Mouse (Mus musculus) thymus, postnatal 25 days (tissue): ENCODE measurements around the gene Abcg1.

Experiments
- DNase-seq: peaks from one replicate; pipeline ENCODE4 v3.0.0; 2022

Abcg1 gene

GRCm38 (mm10) chr17:31129452-31129851 is 72.0 kb downstream of the Abcg1 start, which contains the start of gene Tff3:
TSS of gene Tff3 (minus strand) at chr17:31129646.
- DNase-seq = no peak

DNA sequence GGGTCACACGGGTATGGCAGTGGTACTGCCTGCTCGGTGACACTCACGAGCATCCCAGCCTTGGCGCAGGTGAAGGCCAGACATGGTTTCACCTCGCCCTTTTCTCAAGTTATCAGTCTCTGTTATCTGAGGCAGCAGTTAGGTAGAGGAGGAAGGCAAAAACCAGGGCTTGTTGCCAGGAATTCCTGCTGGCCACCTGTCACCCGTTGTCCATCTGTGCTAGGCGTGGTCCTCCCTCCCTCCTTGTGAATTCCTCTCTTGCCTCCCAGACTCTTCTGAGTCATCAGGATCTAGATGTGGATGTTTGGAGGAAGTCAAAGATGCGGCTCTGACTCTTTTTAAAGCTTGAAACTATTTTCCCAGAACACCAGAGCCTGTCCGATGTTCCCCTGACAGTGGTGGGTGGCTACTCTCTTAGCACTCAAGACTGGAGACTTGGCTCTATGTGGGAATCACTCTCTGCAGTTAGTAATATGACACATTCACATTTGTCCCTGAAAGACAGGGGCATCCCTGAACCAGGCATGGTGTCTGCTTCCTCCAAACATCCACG is 73.9 kb downstream of the Abcg1 start:
- DNase-seq = no peak

GRCm38 (mm10) chr17:31133776-31134175 is 76.3 kb downstream of the Abcg1 start:
- DNase-seq = no peak

DNA sequence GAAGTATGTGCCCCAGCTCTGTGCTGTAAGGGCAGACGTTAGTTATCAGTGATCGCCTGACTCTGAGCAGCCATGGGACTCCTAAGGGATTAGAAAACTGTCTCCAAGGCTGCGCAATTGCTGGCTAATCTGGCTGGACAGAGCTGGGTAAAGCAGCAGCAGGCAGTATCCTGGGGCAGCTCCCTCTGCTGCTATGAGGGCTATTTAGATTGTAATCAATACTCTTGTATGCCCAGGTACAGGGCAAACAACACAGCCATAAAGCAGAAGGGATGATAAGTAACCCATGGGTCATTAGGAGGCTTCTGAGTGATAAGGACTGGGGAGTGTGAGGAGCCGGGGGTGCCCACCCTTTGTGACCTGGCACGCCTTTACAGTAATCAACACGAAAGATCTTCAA is 77.4 kb downstream of the Abcg1 start:
- DNase-seq = no peak

DNA sequence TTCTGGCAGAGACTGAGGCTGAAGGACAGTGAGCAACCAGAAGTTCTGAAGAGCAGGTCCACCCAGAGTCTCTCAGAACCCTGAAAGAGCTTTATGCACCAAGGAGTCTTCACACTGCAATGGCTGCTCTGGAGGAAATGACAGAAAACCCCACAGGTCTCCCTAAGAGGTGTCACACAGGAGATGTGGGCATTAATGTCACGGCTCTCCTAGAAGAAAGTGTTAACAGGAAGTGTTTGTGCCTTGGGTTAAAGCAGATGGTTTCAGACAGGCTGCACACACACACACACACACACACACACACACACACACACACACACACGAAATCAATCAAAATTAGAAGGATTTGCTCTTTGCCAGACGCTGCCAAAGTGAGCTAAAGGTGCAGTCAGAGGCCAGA is 78.8 kb downstream of the Abcg1 start:
- peak; percentile 30 for DNase-seq

GRCm38 (mm10) chr17:31136821-31137220 is 79.3 kb downstream of the Abcg1 start:
- no peak for DNase-seq

- DNase-seq = peak; percentile 81
These were observed 80.9 kb downstream of the Abcg1 start for GRCm38 (mm10) chr17:31138398-31138797.

DNA sequence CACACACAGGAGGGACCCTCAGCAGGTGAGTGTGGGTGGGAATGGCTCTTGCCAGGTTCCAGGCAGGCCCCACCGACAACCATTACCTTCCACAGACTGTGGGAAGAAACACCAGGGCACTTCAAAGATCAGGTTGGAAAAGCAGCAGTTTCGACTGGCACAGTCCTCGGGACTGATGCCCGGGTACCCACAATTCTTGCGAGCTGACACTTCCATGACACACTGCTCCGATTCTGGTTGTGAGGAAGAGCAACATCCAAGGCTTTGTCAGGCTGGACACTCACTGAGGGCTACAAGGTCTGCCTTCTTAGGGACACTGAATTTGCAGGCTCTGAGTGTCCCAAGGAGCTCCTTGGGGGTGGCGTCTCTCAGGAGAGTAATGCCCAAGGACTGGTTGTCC is 84.6 kb downstream of the Abcg1 start:
- DNase-seq = no peak

DNA sequence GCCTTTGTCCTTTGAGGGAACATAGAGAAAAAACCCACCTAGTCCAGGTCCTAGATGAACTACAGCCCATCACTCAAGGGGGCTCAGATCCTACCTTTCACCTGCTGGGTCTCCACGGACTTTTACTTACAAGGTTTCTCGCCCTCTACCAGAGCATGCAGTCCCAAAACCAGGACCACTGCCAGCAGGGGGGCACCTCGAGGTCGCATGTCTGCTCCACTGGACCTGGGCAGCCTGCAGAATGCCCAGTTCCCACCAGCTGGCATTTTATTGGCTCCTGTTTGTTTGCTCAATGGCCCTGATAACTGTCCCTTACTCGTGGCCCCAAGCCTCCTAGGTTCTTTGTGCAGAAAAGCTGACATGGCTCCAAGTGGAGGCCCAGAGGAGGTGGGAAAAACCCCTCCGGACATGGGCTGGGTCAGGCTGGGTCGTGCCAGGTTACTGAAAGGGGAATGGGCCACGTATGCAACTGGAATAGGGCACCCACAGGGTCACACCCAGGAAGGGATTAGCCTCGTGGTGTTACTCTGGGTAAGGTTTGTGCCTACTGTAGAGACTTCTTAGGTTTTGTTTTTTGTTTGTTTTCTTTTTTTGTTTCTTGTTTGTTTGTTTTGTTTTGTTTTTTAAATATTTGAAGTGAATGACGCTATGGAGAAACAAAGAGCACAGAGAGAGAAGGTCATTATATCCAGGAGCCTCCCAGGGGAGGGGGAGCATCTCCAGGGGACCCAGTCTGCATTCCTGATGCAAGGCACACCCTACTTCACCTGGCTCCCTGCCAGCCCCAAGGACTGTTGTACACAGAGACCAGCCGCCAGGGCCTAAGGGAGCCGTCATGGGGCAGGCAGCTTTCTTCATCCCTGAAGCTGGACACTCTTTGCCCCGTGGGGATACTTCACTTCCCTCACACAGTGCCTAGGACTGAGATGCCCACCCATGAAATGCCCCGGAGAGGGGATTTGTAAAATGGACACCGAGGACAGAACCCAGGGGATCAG is 86.9 kb downstream of the Abcg1 start, which contains the start of gene Tff2:
Tff2 (minus strand) TSS at position 243 of the 998 bp plus-strand sequence.
- no peak for DNase-seq

GRCm38 (mm10) chr17:31145998-31146397 is 88.5 kb downstream of the Abcg1 start:
- DNase-seq = no peak

DNA sequence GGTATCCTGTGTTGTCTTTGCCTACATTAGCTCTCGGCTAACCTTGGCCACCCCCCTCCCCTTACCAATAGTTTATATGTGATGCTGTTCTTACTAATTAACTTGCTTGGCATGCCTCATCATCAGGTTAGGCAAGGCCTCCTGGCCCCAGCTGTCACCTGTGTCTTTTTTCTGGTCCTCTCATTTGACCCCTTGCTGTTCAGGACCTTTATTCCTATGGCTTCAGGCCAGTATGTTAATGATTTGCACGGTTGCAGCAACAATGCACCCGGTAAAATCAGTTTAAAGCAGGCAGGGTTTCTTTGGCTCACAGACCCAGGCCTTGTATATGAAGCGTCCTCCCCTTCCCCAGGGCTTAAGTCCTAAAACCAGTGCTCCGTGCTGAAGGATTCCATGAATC is 95.0 kb downstream of the Abcg1 start:
- no peak for DNase-seq

DNA sequence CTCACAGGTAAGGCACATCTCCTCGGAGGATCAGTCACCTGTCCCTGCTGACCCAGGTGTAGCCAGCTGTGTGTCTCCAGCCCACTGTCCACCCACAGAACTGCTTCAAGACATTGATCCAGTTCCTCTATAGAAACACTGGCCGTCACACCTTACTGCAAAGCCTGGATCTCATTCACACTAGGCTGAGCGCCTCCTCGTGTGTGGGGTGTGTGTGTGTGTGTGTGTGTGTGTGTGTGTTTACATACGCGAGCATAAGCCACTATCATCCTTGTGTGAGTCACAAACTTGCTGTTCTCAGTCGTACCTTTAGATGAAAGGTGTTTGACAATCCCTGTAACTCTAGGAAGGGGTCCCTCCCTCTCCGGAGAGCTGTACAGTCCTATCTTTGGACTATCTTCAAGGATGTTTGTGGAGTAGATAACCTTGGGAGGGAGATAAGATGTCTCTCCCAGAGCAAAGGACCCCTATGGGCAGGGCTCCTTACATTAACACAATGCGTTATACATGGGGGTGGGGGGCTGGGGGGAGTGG is 95.6 kb downstream of the Abcg1 start:
- DNase-seq = no peak

DNA sequence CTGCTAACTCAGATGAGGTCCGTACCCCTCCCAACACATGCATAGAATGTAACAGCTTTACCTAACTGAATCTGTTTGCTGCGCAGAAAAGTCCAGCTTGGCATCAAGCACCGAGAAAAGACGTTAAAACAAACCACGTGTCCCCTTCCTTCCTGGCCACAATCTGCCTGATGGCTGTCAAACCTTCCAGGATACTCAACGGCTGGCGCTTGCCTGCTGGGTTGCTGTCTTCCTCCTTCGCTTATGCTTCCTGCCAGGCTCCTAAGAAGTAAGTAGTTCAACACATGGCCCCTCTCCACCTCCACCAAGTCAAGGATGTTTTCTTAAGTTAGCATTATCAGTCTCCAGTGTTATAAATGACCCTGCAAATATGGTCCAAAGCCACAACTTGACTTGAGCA is 96.3 kb downstream of the Abcg1 start:
- DNase-seq = peak; percentile 42

GRCm38 (mm10) chr17:31157921-31158320 is 100.4 kb downstream of the Abcg1 start:
- no peak for DNase-seq

DNA sequence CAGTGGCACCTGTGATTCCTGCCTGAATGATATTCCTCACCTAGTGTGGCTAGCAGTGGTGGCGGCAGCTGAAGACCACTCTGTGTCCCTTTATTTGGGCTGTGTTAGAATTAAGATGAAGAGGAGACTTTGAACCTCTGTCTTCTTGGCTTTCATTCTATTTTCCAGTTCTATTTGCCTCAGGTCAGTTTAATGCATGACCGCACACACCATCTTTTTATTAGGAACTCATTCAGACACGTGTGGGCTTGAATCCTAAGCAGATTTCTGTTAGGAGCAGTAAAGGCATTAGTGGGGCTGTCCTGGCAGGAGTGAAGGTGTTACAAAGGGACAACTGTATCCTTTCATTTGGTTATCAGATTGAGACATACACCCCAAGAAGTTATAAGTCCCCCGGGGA is 102.8 kb downstream of the Abcg1 start:
- no peak for DNase-seq

DNA sequence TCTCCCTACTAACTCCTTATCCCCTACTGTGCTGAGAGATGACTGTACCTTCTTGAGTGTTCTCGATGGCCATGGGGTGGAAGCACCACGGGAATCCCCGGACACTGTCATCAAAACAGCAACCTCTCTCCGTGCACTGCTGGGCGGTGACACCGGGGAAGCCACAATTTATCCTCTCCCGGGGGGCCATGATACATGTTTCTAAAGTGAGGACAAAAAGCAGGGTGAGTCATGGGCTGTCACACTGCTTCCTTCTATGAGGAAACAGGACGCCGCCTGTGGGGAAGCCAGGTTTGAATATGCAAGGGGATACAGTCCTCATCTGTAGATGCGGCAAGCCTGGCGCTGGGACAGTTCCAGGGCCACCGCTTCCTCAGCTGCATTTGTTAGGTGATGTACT is 105.1 kb downstream of the Abcg1 start:
- no peak for DNase-seq

- peak; percentile 75 for DNase-seq
These were observed 106.3 kb downstream of the Abcg1 start for GRCm38 (mm10) chr17:31163821-31164220.

DNA sequence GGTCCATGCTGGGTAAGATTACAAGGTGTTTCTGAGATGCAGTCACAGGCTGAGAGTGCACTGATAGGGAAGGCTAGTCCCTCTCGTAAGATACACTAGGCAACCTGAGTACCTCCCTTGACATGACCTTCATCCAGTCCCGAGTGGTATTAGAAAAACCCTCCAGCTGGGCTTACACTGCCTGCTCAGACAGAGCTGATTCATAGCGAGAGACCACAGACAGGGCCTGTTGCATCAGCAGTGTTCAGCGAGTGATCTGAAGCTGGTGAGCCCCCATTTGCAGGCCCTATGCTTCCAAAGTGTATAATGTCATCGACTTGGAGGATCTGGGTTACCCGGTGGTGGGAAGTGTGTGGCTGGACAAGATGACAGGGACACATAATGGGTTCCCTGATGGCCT is 107.7 kb downstream of the Abcg1 start, which contains the start of gene Tff1:
Tff1 (minus strand) TSS at position 151 of the 400 bp plus-strand sequence.
- DNase-seq = no peak
